Mouse (Mus musculus): Measurements from ENCODE around the gene Tsc2. TPM values are rescaled to one million over a fixed set of nuclear protein-coding genes. Genes with fewer than 3 reads are reported as not detected.
"Not testable (repeated sequence)": the region's sequence is repeated elsewhere in the genome, so short reads cannot be mapped to it uniquely, and the experiment has no call there.

Gene Tsc2
- polyA plus RNA-seq (2015; fragmentation: Nextera tagmentation; extraction: Ambion mirVana) = 65.5 and 72.2 TPM in 2 replicates

GRCm38 (mm10) chr17:24632167-24632812 is at the start of gene Tsc2, which contains the start of gene Nthl1:
Gene Tsc2 (minus strand): TSS chr17:24632630.
Gene Nthl1 (plus strand): TSS chr17:24632680.
- Histone ChIP-seq H3K27me3 (no peaks in the 10 kb centered on the region), H3K9ac (peak within 1 kb of the TSS; percentile 84), H3K36me3 (peaks cover 38% of the 10 kb centered on the region), H3K27ac (peak within 1 kb of the TSS; percentile 90), H3K4me1 (peaks cover 18% of the 10 kb centered on the region), H3K4me2 (replicated peaks) (peak within 1 kb of the TSS; percentile 79), H3K9me3 (no peaks in the 10 kb centered on the region), H3K4me3 (peak within 1 kb of the TSS; percentile 71)
- WGBS = 2% methylated on average over 51 of the region's 51 CpGs
- ATAC-seq (ENCODE audit: low FRiP score, low read depth) = peak; percentile 92

GRCm38 (mm10) chr17:24677500-24678080 is 45.2 kb upstream of the Tsc2 start:
- Histone ChIP-seq H3K9ac (no peak overlapping the region), H3K4me1 (0 out of 2 replicates have a peak, but pooled peaks cover 10% of the 10 kb centered on the region), H3K4me2 (replicated peaks) (no peak overlapping the region), H3K4me3 (no peak overlapping the region), H3K27me3 (no peaks in the 10 kb centered on the region), H3K27ac (no peak overlapping the region), H3K36me3 (peaks cover 71% of the 10 kb centered on the region), H3K9me3 (no peaks in the 10 kb centered on the region)
- WGBS = 86% methylated on average over 24 of the region's 24 CpGs
- no peak; the same call in 1 of the 2 replicates for ATAC-seq (ENCODE audit: low FRiP score, low read depth)

GRCm38 (mm10) chr17:24676877-24677276 is 44.4 kb upstream of the Tsc2 start:
- WGBS = 93% methylated on average over 5 of the region's 5 CpGs
- no peak overlapping the region for H3K9ac ChIP-seq
- ATAC-seq (ENCODE audit: low FRiP score, low read depth) = no peak
- H3K4me2 ChIP-seq (replicated peaks) = no peak overlapping the region
- peaks cover 17% of the 10 kb centered on the region for H3K4me1 ChIP-seq
- H3K36me3 ChIP-seq = peaks cover 64% of the 10 kb centered on the region
- H3K4me3 ChIP-seq = no peak overlapping the region
- no peak overlapping the region for H3K27ac ChIP-seq
- H3K27me3 ChIP-seq = no peaks in the 10 kb centered on the region
- no peaks in the 10 kb centered on the region for H3K9me3 ChIP-seq

- H3K9ac ChIP-seq = 0 out of 2 replicates have a peak overlapping the region, but pooled peaks have one; percentile 35
- 71% methylated on average over 2 of the region's 2 CpGs for WGBS
- H3K27me3 ChIP-seq = no peaks in the 10 kb centered on the region
- no peak for ATAC-seq (ENCODE audit: low FRiP score, low read depth)
- H3K4me1 ChIP-seq = peaks cover 24% of the 10 kb centered on the region
- no peaks in the 10 kb centered on the region for H3K9me3 ChIP-seq
- no peak overlapping the region for H3K4me3 ChIP-seq
- peaks cover 57% of the 10 kb centered on the region for H3K36me3 ChIP-seq
- H3K27ac ChIP-seq = no peak overlapping the region
- H3K4me2 ChIP-seq (replicated peaks) = no peak overlapping the region
Observed at GRCm38 (mm10) chr17:24676187-24676586, 43.8 kb upstream of the Tsc2 start.

- H3K9me3 ChIP-seq = no peaks in the 10 kb centered on the region
- H3K9ac ChIP-seq = peak overlapping the region; percentile 53; the same call in 1 of the 2 replicates
- H3K4me2 ChIP-seq (replicated peaks) = no peak overlapping the region
- no peak overlapping the region for H3K27ac ChIP-seq
- H3K36me3 ChIP-seq = peaks cover 38% of the 10 kb centered on the region
- no peak for ATAC-seq (ENCODE audit: low FRiP score, low read depth)
- H3K4me3 ChIP-seq = no peak overlapping the region
- peaks cover 34% of the 10 kb centered on the region for H3K4me1 ChIP-seq
- 84% methylated on average over 7 of the region's 7 CpGs for WGBS
- no peaks in the 10 kb centered on the region for H3K27me3 ChIP-seq
Observed at GRCm38 (mm10) chr17:24674277-24674676, 41.8 kb upstream of the Tsc2 start.

- H3K4me2 ChIP-seq (replicated peaks) = peak overlapping the region; percentile 94
- peaks cover 42% of the 10 kb centered on the region for H3K4me1 ChIP-seq
- WGBS = 22% methylated on average over 5 of the region's 5 CpGs
- no peak for ATAC-seq (ENCODE audit: low FRiP score, low read depth)
- 0 out of 2 replicates have a peak overlapping the region, but pooled peaks have one; percentile 43 for H3K9ac ChIP-seq
- H3K27me3 ChIP-seq = no peaks in the 10 kb centered on the region
- H3K9me3 ChIP-seq = no peaks in the 10 kb centered on the region
- H3K36me3 ChIP-seq = peaks cover 16% of the 10 kb centered on the region
- H3K4me3 ChIP-seq = no peak overlapping the region
- H3K27ac ChIP-seq = no peak overlapping the region
Observed at GRCm38 (mm10) chr17:24672141-24672540, 39.7 kb upstream of the Tsc2 start.

DNA sequence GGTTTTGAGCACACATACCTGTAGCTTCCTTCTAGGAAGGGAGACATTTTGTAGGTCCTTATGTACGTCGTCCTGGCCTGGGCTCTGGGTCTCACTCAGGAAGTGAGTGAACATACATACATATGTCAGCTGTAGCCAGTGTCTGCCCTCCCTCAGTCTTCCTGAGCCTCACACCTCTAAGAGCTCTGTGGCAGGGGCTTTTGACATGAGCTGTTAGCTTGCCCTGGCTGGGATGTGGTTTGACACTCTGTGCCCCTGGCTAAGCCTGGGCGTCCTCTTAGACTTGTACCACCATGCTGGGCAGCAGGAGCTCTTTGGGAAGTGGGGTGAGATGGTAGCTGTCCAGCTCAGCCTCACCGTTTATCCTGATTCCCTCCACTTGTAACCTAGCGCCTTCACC is 38.9 kb upstream of the Tsc2 start:
- peak overlapping the region; percentile 94 for H3K4me2 ChIP-seq (replicated peaks)
- peak overlapping the region; percentile 97 for H3K4me3 ChIP-seq
- ATAC-seq (ENCODE audit: low FRiP score, low read depth) = no peak
- peaks cover 42% of the 10 kb centered on the region for H3K4me1 ChIP-seq
- H3K9ac ChIP-seq = peak overlapping the region; percentile 98
- 70% methylated on average over 5 of the region's 5 CpGs for WGBS
- no peaks in the 10 kb centered on the region for H3K9me3 ChIP-seq
- H3K36me3 ChIP-seq = peaks cover 8% of the 10 kb centered on the region; the same call in 1 of the 2 replicates
- H3K27ac ChIP-seq = no peak overlapping the region
- no peaks in the 10 kb centered on the region for H3K27me3 ChIP-seq

- Histone ChIP-seq H3K9ac (peak overlapping the region; percentile 98), H3K36me3 (0 out of 2 replicates have a peak, but pooled peaks cover 8% of the 10 kb centered on the region), H3K4me1 (peaks cover 42% of the 10 kb centered on the region), H3K9me3 (no peaks in the 10 kb centered on the region), H3K4me2 (replicated peaks) (peak overlapping the region; percentile 94), H3K4me3 (peak overlapping the region; percentile 97), H3K27ac (peak overlapping the region; percentile 83), H3K27me3 (no peaks in the 10 kb centered on the region)
- 13% methylated on average over 8 of the region's 8 CpGs for WGBS
- no peak for ATAC-seq (ENCODE audit: low FRiP score, low read depth)
Observed at GRCm38 (mm10) chr17:24670246-24670844, 37.9 kb upstream of the Tsc2 start.

GRCm38 (mm10) chr17:24669545-24670245 is 37.3 kb upstream of the Tsc2 start, which contains the start of gene Zfp598:
Gene Zfp598 (plus strand): TSS chr17:24669687.
- Histone ChIP-seq H3K27me3 (no peaks in the 10 kb centered on the region), H3K4me1 (peaks cover 40% of the 10 kb centered on the region), H3K9ac (peak within 1 kb of the TSS; percentile 98), H3K4me2 (replicated peaks) (peak within 1 kb of the TSS; percentile 94), H3K9me3 (no peaks in the 10 kb centered on the region), H3K4me3 (peak within 1 kb of the TSS; percentile 97), H3K36me3 (0 out of 2 replicates have a peak, but pooled peaks cover 8% of the 10 kb centered on the region), H3K27ac (peak within 1 kb of the TSS; percentile 83)
- ATAC-seq (ENCODE audit: low FRiP score, low read depth) = peak; percentile 99
- WGBS = under 1% methylated on average over 74 of the region's 80 CpGs

- 12% methylated on average over 15 of the region's 15 CpGs for WGBS
- not testable (repeated sequence) for ATAC-seq (ENCODE audit: low FRiP score, low read depth)
Observed at GRCm38 (mm10) chr17:24669214-24669544, 36.7 kb upstream of the Tsc2 start.

DNA sequence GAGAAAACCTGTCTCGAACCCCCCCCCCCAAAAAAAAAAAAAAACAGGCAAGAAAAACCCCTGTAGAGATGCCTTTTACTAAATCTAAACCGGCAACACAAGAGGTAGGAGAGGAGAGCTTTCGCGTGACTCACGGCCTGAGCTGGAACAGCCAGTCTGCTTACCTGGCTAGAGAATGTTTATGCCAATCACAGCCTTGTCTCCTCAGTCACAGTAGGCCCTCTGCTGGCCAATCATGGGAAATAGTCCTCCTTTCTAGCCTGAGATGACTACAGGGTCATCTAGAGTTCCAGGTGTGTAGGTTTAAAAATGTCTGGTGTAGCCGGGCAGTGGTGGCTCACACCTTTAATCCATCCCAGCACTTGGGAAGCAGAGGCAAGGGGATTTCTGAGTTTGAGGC is 35.0 kb upstream of the Tsc2 start:
- 23% methylated on average over 6 of the region's 6 CpGs for WGBS
- Histone ChIP-seq H3K36me3 (no peaks in the 10 kb centered on the region), H3K4me1 (peaks cover 30% of the 10 kb centered on the region), H3K9ac (no peak overlapping the region), H3K9me3 (no peaks in the 10 kb centered on the region), H3K27me3 (no peaks in the 10 kb centered on the region), H3K4me2 (replicated peaks) (no peak overlapping the region), H3K27ac (no peak overlapping the region), H3K4me3 (no peak overlapping the region)
- no peak for ATAC-seq (ENCODE audit: low FRiP score, low read depth)

More at GRCm38 (mm10) chr17:24669214-24669544, 36.7 kb upstream of the Tsc2 start:
- peak overlapping the region; percentile 97 for H3K4me3 ChIP-seq
- not testable (repeated sequence) for H3K36me3 ChIP-seq, H3K27me3 ChIP-seq, H3K9me3 ChIP-seq
- peak overlapping the region; percentile 67 for H3K27ac ChIP-seq
- peak overlapping the region; percentile 94 for H3K4me2 ChIP-seq (replicated peaks)
- peak overlapping the region; percentile 98 for H3K9ac ChIP-seq
- H3K4me1 ChIP-seq = peaks cover 35% of the 10 kb centered on the region

DNA sequence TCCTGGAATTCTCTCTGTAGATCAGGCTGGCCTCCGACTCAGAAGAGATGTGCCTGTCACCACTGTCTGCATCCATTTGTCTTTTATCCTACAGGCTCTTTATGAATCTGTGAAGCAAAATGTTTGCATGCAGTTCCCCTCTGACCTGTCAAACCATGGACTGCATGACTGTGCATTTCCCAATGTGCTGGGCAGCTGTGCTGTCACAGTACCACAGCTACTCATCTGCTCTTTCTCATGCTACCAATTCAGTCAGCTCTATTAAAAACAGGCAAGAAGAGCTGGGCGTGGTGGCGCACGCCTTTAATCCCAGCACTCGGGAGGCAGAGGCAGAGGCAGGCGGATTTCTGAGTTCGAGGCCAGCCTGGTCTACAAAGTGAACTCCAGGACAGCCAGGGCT is 34.6 kb upstream of the Tsc2 start:
- not testable (repeated sequence) for ATAC-seq (ENCODE audit: low FRiP score, low read depth); H3K4me2 ChIP-seq (replicated peaks); H3K27ac ChIP-seq; H3K9ac ChIP-seq; H3K9me3 ChIP-seq; H3K36me3 ChIP-seq; H3K4me3 ChIP-seq; H3K27me3 ChIP-seq
- H3K4me1 ChIP-seq = peaks cover 26% of the 10 kb centered on the region
- WGBS = 66% methylated on average over 7 of the region's 7 CpGs
